Mouse (Mus musculus): ENCODE results near the gene Ccser2.
"Not testable (repeated sequence)": the region's sequence is repeated elsewhere in the genome, so short reads cannot be mapped to it uniquely, and the experiment has no call there.

Ccser2 gene

DNA sequence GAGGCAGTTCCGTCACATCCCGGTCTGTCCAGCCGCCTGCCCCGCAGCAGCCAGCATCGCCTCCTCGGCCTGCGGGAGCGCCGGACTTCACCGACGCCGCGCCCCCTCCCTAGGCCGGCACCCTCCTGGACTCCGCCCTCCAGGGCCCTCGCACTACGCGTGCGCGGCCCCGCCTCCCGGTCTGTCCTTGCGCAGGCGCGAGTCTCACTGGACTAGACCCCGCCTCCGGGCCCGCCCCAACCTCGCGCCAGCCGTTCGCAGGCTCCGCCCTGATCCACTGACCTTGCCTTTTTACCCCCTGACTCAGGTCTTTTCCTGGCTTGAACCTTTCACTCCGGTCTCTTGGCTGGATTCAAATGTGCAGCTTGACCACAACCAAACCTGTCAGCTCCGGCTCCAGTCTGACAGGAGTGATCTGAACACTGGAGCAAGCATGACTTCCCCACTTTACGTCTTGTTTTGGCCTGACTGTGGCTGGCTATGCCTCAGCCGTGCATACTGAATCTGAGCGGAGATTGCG lies at the start of gene Ccser2:
Gene Ccser2, minus strand, starts transcription at position 150 of the 520 bp plus-strand sequence.
- peak; percentile 90 for DNase-seq (ENCODE audit: low read depth, low spot score)

DNA sequence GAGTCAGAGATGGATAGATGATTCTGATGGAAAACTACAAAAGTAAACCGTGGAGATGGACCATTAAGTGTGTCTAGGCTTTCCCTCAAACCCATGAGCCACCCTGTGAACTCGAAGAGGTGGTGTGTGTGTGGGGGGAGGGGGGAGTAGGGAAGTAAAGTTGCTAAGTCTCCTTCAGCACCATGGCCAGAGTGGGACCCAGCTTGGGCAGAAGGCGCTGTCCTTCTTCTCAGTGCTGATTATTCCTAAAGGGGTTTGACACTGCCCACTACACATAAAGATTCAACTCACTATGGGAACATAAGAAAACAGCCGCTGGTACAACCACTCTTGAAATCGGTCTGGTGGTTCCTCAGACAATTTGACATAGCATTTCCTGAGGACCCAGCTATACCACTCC lies 47.3 kb upstream of the Ccser2 start:
- DNase-seq (ENCODE audit: low read depth, low spot score) = peak; percentile 41

DNA sequence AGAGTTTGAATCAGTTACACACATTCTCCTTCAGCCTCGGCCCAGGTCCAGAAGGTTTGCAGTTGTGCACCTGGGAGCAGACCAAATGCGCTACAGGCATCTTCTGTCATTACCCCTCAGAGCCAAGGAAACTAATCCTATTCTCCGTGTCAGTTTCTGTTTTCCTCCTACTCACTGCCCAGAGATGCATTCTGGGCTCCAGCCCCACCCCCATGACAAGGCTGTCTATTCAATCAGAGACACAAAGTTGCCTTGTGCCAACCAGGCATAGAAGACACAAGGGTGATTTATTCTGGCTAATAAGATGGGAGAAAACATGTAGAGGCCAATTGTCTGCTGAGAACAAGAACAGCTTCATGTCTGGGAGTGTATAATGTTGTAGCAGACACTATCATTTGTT lies 45.1 kb upstream of the Ccser2 start:
- no peak for DNase-seq (ENCODE audit: low read depth, low spot score)

DNA sequence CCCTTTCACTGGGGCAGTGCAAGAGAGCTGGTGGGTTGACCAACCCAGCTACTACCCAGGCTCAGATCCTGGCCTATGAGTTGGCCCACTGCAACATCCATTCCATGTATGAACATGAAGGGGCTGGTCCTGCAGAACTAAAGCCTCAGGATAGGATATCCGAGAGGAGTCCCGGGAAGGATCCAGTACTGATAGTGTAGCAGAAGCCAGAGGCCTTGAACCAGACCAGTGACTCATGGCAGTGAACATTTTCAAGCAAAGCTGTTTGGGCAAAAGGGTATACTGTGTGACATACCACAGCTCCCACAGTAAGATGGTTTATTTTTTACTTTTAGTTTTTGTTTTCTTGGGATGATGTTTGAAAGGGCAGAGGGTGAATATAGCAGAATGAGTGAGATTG lies 41.1 kb upstream of the Ccser2 start:
- no peak for DNase-seq (ENCODE audit: low read depth, low spot score)

DNA sequence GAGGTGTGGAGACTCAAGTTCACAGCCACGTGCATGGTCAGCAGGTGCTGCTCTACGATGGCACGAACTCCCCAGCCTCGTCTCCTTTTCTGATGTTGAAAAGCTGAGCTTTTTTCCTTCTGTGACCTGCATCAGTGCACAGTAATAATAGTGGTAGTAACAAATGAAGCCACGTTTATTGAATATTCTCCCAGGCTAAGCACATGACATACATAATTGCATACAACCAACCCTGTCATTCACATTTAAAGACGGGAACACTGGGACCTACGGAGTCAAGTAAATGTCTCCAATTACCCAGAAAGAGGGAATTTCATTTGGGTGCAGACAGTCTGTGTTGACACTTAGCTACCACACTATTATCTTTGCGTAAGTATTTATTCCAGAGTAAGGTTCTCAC lies 37.9 kb upstream of the Ccser2 start:
- no peak for DNase-seq (ENCODE audit: low read depth, low spot score)

- no peak for DNase-seq (ENCODE audit: low read depth, low spot score)
These were observed 37.3 kb upstream of the Ccser2 start for GRCm38 (mm10) chr14:37005865-37006264.

DNA sequence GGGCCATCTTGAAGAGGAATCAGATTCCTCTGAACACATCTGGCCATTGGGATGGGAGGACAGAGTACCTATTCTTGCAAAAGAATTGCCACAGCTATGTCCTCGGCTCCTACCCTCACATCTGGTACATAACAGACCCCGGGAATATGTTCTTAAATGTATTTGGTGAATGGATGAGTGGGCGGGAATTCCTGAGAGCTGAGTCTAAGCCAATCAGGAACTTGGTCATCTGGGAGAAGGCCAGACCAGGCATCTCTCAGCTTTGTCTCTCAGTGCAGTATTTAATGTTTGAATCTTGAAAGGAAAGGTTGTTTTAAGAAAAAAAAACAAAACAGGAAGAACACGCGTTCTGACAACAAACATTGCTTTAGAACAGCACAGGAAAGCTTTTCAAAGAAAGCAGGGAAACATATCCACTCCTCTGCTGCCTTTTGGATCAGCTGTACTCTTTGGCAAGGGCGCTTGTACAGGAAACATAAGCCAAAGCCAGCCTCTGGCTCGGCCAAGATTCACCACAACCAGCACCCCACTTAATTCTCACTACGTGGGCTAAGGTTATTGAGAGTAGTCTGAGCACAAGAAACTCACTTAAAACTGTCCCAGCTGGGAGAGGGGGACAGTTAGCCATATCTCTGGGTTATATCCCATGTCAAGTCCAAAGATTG lies 35.0 kb upstream of the Ccser2 start:
- DNase-seq (ENCODE audit: low read depth, low spot score) = no peak

- no peak for DNase-seq (ENCODE audit: low read depth, low spot score)
These were observed 34.3 kb upstream of the Ccser2 start for GRCm38 (mm10) chr14:37002852-37003251.

- not testable (repeated sequence) for DNase-seq (ENCODE audit: low read depth, low spot score)
These were observed 32.2 kb upstream of the Ccser2 start for GRCm38 (mm10) chr14:37000780-37001179.

DNA sequence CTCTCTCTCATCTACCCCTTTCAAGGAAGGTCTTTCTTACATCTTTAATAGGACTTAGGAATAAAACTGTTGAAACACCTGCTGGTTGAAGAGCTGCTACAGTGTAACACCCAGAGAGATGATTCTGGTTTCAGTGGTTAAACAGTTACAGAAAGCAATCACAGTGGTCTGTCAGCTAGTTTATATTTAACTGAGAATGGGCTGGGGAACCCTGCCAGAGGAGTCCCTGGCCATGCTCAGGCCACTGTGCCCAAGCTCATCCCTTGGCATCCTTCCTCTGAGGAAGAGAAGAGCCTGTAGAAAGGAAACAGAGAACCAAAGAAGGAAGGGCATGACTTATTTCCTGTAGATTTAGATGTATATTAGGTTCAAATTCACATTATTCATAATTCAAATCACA lies 21.2 kb upstream of the Ccser2 start:
- no peak for DNase-seq (ENCODE audit: low read depth, low spot score)

- DNase-seq (ENCODE audit: low read depth, low spot score) = no peak
These were observed 17.1 kb upstream of the Ccser2 start for GRCm38 (mm10) chr14:36985693-36986092.

GRCm38 (mm10) chr14:36975019-36975418 lies 6.4 kb upstream of the Ccser2 start:
- no peak for DNase-seq (ENCODE audit: low read depth, low spot score)

DNA sequence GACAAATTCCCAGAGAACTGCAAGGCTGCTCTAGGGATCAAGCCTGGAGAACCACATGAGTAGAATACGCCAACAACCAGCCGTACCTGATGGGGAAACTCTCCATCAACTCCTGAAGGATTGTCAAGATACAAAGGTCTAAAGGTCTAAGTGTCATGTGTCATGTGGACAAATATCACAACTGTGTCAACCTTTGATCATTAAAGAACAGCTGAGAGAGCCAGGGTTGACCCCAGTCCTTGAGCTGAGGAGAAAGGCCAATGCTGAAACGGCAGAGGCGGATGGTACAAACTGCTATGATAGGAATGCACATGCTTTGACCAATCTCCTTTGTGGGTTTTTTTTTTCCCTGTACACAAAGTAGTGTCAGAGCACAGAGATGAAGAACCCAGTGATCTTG lies 2.6 kb upstream of the Ccser2 start:
- DNase-seq (ENCODE audit: low read depth, low spot score) = no peak

DNA sequence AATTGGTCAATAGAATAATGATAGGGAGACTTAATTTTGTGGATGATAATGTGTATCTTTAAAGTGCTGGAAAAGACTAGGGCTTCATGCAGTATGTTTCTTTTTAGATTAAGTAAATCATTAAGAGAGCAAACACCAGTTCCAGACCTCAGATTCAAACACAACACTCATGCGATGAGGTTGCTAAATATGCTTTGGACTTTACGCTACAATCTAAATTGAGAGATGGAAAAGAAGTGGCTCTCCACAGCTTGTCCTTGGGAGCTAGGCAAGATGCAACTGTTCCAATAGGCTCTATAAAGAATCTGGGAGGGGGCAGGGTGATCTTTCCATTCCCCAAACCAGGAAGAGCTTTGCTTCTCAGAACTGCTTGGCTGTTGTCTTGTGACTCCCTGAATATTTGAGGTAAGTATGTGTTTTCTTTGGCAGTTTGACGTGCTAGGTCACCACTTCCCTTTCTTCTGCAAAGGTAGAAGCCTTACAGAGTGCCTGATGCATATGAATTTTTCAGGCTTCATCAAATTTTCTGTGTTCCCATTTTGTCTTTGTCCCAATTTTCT lies 1.4 kb upstream of the Ccser2 start:
- no peak for DNase-seq (ENCODE audit: low read depth, low spot score)

DNA sequence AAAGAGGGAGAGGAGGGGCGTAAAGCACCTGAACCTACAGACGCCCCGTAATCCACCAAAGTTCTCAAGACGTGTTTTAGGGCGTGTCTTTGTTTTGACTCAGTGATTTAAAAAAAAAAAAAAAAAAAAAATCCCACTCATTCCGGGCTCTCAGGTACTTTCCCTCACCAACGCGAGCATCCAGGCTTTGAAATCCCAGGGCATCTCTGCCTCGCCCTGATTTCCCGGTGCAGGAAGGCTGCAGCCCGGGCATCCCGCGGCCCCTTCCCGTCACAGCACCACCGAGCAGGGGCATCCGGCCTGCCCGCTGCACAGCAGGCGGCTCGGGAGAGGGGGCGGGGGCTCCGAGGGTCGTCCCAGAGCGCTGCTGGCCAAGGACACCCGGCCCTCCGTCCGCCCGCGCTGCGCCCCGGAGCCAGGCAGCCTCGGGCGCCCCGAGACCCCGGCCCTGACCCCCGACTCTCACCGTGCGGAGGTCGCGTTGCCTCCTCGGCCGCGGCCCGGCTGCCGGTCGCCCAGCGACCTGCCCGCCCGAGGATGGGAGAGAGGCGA lies 425 bp downstream of the Ccser2 start:
- peak; percentile 67 for DNase-seq (ENCODE audit: low read depth, low spot score)

DNA sequence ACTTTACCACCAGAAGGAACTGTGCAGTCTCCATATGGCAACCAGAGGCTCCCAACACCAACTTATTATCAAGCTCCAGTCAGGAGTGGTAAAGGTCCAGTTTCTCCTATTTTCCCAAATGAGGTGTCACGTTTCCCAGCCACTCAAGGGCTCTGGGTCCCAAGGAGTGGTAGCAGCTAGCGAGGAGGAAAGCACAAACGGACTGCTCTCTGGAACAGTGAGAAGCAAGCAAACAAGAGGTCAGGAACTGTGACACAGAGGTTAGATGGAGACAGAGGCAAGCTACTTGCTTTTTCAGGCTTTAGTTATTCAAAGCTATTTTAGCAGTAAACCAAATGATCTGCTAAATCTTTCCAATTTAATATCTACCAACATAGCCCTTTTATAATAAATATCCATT lies 3.2 kb downstream of the Ccser2 start:
- DNase-seq (ENCODE audit: low read depth, low spot score) = no peak

DNA sequence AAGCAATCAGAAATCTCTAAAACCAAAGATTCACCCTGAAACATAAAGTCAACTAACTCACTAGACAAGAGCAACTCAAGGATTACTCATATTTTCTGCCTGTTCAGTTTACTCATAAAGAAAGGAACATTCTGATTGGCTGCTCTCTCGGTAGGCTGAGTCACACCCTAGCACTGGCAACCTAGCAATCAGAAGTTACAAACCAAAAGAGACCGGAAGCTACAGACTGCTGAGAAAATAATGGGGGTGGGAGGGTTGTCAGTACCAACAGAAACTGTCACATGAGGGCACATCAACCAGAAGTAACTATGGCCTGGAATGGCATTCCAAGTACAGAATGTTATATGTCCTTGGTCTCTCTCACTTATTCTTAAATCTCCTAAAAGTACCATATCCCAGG lies 6.1 kb downstream of the Ccser2 start:
- no peak for DNase-seq (ENCODE audit: low read depth, low spot score)

- no peak for DNase-seq (ENCODE audit: low read depth, low spot score)
These were observed 10.9 kb downstream of the Ccser2 start for GRCm38 (mm10) chr14:36957719-36958118.

GRCm38 (mm10) chr14:36957261-36957660 lies 11.3 kb downstream of the Ccser2 start:
- no peak for DNase-seq (ENCODE audit: low read depth, low spot score)

DNA sequence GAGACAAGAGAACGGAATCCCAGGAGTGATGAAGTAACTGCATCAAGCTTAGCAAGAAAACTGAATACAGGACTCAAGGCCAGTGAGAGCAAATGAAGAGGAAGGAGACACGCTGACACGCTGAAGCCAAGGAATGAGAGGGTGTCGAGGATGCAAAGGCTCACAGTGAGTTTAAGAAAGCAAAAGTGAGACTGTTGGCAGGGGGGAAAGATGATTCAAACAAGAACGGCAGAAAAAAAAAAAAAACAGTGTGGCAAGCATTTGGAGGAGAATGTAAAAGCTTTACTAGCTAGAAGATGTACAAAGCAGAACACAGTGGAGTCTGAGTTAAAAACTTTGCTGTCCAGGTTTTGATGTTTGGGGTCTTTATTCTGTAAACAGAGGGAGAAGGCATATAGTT lies 11.9 kb downstream of the Ccser2 start:
- DNase-seq (ENCODE audit: low read depth, low spot score) = no peak

DNA sequence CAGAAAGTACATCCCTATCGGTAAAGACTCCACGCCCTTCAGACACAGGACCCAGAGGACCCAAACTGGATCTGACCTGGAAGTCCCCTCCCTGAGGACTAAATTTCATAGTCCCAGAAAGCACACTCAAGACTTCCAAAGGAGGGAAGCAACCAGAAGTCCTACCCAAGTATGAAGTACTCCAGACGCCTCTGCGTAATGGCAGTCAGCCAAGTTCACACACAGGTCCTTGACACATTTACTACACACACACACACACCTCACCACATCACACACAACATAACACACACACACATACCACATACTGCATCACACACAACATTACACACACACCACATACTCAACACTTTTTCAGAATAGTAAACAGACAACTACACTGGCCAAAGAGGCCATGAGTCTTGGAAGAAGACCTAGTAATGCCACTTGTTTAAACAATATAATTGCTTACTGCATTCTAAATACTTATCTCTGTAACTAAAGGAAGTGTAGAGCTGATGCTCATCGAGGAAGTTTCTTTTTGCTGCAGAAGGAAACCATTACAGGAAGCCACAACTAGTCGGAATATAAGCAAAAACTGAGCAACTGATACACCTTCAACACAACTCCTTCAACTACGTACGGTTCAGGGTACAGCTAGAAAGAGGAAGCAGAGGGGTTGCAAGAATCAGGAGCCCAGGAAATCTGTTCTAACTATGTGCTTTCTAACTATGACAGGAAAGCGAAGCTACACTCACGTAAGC lies 15.7 kb downstream of the Ccser2 start:
- no peak for DNase-seq (ENCODE audit: low read depth, low spot score)

DNA sequence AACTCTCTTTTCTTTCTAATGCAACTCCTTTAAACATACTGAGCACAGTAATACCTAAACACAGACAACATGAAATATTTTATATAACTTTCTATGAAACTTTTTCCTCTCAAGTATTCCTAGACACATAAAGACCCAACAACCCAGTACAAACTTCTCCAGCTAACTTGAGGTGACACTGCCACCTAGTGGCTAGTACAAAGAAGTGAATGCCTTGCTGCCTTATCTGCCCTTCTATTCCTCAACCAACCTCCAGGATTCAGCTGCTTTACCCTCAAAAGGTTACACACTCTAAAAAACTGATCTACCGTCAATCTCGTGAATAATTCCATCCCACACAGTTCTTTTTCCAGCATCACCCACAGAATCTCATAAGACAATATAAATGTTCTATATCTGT lies 16.4 kb downstream of the Ccser2 start:
- DNase-seq (ENCODE audit: low read depth, low spot score) = peak; percentile 68

DNA sequence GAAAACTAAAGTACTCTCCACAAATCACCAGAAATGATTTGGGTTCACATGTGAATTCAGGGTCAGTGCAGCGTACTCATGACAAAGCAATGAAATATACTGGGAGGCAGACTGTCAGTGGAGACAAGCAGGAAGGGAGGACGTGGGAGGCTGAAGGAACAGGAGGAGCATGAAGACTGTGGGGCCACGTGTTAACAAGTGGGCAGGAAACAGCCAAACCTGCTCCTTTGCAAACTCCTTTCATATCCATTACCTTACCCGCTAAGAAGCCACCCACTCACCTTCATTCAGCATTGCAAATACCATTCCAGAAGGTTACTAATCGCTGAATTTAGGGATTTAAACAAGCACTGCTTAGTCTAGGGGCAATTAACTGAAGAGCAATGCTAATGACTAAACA lies 25.9 kb downstream of the Ccser2 start:
- DNase-seq (ENCODE audit: low read depth, low spot score) = no peak
